Mouse (Mus musculus): ENCODE data around the gene 9530053A07Rik.

Gene 9530053A07Rik

GRCm38 (mm10) chr7:28169489-28170422 is 40.5 kb downstream of the 9530053A07Rik start, which contains the start of gene Fbl:
Gene Fbl (plus strand): TSS chr7:28169710.
- DNase-seq (ENCODE audit: low spot score), result peak; percentile 92

DNA sequence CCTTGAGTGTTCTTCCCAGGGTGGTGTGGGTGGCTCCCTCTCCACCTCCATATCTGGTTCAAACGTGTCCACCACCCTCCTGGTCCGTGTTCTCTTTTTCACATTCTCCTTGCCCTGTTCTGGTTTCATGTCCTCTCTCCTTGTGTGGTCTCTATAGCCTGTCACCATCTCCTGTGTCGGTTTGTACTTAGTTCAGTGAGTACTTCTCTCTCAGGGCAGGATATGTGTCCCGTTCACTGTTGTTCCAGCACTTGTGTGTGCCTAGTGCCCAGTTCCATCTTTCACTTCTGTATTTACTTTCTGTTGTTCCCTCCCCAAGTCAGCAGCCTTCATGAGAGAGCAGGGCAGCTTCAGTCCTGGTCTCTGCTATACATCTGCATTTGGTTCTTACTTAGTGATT is 46.1 kb downstream of the 9530053A07Rik start:
- no peak for DNase-seq (ENCODE audit: low spot score)

- peak; percentile 99 for DNase-seq (ENCODE audit: low spot score)
Observed at GRCm38 (mm10) chr7:28179228-28179627, 50.0 kb downstream of the 9530053A07Rik start, which contains the start of gene Dyrk1b. Gene Dyrk1b (plus strand): TSS chr7:28179469.

DNA sequence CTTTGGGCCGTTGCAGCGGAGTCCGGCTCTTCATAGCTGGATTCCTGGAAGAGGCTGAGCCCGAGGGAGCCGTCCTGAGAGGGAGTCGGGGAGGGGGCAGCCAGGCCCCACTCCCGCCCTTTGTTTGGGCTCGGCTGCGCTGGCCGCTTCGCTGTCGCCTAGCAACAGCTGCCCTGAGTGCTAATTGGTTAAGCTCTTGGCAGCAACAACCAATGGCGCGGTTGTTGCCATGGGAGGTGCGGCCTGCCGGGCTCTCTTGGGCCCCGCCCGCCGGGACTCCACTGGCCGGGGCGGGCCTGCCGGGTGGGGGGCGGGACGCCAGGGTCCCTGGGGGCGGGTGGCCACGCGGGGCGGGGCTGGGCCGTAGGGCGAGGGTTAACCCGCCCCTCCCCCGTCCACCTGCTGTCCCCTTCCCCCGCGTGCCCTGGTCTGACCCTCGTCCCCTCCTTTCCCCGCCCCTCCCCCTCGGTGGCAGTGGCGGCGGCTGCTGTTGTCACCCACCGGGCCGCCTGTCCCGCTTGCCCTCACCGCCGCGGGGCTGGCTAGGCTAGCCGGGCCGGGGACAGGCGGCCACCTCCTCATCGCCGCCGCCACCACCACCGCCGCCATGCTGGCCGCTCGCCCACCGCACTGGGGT is 50.6 kb downstream of the 9530053A07Rik start:
- DNase-seq (ENCODE audit: low spot score), result peak; percentile 90

GRCm38 (mm10) chr7:28180890-28181289 is 51.6 kb downstream of the 9530053A07Rik start:
- no peak for DNase-seq (ENCODE audit: low spot score)

DNA sequence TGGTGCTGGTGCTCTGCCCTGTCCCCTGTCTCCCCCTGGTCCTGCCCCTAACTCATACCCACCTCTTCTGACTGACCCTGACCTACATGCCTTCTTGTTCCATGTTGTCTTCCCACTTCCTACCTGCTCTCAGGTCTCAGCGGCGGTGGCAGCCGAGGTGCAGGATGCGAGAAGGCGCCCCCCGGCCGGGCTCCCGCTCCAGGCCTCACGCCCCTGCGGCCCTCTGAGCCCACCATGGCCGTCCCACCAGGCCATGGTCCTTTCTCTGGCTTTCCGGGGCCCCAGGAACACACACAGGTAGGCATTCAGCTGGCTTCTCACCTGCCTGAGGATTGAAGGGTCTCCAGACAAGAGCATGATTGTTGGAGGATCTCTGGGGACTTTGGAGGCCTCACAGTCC is 52.1 kb downstream of the 9530053A07Rik start:
- no peak for DNase-seq (ENCODE audit: low spot score)

- no peak for DNase-seq (ENCODE audit: low spot score)
Observed at GRCm38 (mm10) chr7:28182320-28182719, 53.1 kb downstream of the 9530053A07Rik start.

DNA sequence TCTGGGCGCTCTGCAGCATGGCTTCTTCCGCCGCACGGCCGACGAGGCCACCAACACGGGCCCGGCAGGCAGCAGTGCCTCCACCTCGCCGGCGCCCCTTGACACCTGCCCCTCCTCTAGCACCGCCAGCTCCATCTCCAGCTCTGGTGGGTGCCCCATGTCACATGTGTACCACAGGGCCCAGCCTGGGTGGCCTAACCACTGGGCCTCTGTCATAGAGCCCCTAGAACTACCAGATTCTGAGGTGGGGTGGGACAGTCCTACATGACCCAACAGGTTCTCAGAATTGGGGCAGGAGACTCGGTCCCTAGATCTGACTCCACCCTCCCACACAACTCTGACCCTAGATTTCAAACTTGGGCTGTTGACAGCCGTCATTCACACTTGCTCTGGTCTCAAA is 56.6 kb downstream of the 9530053A07Rik start:
- DNase-seq (ENCODE audit: low spot score), result no peak

DNA sequence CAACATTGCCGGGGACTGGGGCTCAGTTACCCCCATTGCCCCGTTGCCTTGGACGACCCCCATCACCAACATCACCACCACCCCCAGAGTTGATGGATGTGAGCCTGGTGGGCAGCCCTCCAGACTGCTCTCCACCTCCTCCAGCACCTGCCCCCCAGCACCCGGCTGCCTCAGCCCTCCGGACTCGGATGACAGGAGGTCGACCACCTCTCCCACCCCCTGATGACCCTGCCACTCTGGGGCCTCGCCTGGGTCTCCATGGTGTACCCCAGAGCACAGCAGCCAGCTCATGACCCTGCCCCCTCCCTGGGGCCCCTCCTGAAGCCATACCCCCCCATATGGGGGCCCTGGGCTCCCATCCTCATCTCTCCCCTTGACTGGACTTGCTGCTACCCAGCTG is 57.4 kb downstream of the 9530053A07Rik start:
- no peak for DNase-seq (ENCODE audit: low spot score)

GRCm38 (mm10) chr7:28191489-28191888 is 62.2 kb downstream of the 9530053A07Rik start:
- no peak for DNase-seq (ENCODE audit: low spot score)

DNA sequence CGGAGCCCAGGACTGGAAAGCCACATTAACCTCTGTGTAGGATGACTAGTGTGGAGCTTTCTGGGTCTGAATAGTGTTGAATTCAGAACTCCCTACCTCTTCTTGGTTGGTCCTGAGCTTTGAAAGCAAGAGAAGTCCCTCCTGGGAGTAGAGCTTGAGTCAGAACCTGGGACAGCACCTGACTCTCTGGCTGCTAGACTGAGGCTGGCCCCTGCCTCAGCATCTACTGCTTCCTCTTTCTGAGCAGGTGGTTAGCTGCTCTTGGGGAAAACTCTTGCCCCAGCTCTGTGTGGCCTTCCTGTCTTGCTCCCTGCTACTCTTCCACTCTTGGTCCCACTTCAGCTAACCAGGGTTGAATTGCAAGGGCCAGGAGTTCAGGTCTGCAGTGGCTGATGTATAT is 62.6 kb downstream of the 9530053A07Rik start:
- no peak for DNase-seq (ENCODE audit: low spot score)

DNA sequence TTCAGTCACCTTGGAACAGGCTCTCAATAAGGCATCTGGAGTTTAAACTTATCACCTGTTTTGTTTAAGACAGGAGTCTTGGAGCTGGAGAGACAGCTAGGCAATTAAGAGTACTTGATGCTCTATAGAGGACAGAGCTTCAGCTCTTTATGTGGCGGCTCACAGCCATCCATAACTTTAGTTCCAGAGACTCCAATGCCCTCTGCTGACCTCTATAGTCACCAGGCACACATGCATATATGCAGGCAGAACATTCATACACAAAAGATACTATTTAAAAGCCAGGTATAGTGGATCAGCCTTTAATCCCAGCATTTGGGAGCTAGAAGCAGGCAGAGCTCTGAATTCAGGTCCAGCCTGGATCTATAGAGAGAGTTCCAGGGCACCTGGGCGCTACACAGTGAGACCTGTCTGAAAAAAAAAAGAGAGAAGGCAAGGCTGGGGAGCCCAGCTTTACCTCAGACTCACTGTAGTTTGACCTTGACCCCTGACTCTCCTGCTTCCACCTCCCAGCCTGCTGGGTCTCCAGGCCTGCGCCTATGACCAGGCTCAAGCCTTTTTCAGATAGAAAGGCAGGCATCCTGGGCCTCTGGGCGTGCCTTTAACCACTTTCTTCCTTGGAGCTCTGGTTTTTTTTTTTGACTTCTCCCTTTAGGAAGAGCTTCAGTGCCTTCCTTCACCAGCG is 66.3 kb downstream of the 9530053A07Rik start:
- DNase-seq (ENCODE audit: low spot score), result no peak

- DNase-seq (ENCODE audit: low spot score), result no peak
Observed at GRCm38 (mm10) chr7:28196528-28196927, 67.3 kb downstream of the 9530053A07Rik start.

GRCm38 (mm10) chr7:28199054-28199453 is 69.8 kb downstream of the 9530053A07Rik start:
- no peak for DNase-seq (ENCODE audit: low spot score)

- DNase-seq (ENCODE audit: low spot score), result no peak
Observed at GRCm38 (mm10) chr7:28203207-28204108, 74.2 kb downstream of the 9530053A07Rik start.

DNA sequence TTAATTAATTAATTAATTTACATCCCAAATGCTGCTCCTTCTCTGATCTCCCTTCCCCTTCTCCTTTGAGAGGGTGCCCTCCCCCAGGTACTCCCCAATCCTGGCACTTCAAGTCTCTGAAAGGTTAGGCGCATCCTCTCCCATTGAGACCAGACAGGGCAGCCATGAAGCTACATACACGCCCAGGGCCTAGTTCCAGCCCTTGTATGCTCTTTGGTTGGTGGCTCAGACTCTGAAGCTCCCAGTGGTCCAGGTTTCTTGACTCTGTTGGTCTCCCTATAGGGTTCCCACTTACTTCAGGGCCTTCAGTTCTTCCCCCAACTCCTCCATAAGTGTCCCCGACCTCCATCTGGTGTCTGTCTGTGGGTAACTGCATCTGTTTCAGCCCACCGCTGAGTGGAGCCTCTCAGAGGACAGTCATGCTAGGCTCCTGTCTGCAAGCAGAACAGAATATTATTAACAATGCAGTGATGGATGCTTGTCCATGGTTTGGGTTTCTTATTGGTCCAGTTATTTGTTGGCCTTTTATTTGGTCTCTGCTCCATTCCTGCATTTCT is 76.9 kb downstream of the 9530053A07Rik start:
- peak; percentile 17 for DNase-seq (ENCODE audit: low spot score)

DNA sequence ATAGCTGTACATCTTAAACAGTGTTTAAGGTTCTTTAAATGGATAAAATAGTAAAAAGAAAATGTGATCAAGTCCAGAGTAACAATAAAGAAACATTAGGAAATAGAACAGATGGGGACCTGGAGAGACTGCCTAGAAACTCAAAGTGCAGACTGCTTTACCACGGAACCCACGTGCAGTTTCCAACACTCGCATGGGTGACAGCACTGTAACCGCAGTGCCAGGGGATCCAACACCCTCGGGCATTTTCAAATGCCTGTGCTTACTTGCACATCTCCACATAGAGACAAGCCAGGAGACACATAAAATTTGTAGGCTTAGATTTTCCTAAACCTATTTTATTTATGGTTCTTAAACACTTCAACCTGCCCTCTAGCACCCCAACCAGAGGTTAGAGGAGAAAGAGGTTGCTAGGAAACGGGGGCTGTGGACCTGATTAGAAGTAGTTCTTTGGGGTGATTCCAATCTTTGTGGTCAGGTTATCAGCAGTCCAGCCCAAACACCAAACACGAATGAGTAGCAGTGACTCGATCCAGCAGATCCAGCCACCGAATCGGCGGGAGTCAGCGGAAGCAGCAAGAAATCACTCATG is 79.2 kb downstream of the 9530053A07Rik start:
- DNase-seq (ENCODE audit: low spot score), result no peak

DNA sequence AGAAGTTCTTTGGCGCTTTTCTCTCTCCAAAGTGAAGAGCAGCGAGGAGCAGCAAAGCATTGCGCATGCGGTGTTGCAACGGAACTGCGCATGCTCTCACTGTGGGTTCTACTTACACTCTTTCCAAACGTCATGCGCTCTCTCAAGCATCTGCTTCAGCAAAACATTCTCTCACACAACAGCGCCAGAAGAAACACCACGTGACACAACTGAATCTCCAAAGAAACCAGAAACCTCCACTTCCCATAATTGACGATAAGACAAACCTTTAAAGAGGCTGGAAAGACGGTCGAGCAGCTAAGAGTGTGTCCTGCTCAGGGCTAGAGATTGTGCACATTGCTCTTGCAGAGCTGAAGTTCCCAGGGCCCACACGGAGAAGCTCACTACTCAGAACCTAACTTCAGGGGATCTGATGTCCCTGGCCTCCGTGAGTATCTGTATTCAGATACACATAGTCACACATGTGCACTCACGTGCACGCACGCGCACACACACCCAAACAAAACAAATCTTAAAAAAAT is 79.8 kb downstream of the 9530053A07Rik start:
- DNase-seq (ENCODE audit: low spot score), result peak; percentile 76

- DNase-seq (ENCODE audit: low spot score), result no peak
Observed at GRCm38 (mm10) chr7:28210731-28211130, 81.5 kb downstream of the 9530053A07Rik start.

GRCm38 (mm10) chr7:28214142-28214541 is 84.9 kb downstream of the 9530053A07Rik start:
- peak; percentile 51 for DNase-seq (ENCODE audit: low spot score)

All from T-cell, adult 2 months (primary cell).